Mouse (Mus musculus) midbrain, embryonic 11.5 days (tissue): ENCODE data around the gene Edn2. TPM values are rescaled to one million over a fixed set of nuclear protein-coding genes. Genes with fewer than 3 reads are reported as not detected.

Experiments
- ATAC-seq: fragments of 200-750 bp; cut with Nextera tagmentation; 2 replicates; pipeline ENCODE4 v1.8.0; 2017; ENCODE audit warnings: moderate TSS enrichment, moderate library complexity; ENCODE audit not compliant: low FRiP score
- DNase-seq: peaks from one replicate; pipeline ENCODE4 v3.0.0; 2015; ENCODE audit warnings: low spot score; ENCODE audit errors: missing footprints
- H3K27ac ChIP-seq: fragments of 300-500 bp; sonication (generic); 2 replicates; pipeline ENCODE4 v1.5.1; 2014; ENCODE audit warnings: low read depth, low read length
- H3K27me3 ChIP-seq: fragments of 300-500 bp; sonication (generic); 2 replicates; pipeline ENCODE4 v1.6.1; 2014; ENCODE audit warnings: mild to moderate bottlenecking, low read length, moderate library complexity, mixed read lengths; ENCODE audit not compliant: control insufficient read depth, insufficient read depth
- H3K36me3 ChIP-seq: fragments of 300-500 bp; sonication (generic); 2 replicates; pipeline ENCODE4 v1.6.1; 2014; ENCODE audit warnings: mild to moderate bottlenecking, low read length, moderate library complexity, mixed read lengths; ENCODE audit not compliant: control insufficient read depth, insufficient read depth
- H3K4me1 ChIP-seq: fragments of 300-500 bp; sonication (generic); 2 replicates; pipeline ENCODE4 v1.6.1; 2014; ENCODE audit warnings: low read length; ENCODE audit not compliant: control insufficient read depth, insufficient read depth
- H3K4me2 ChIP-seq: fragments of 300-500 bp; sonication (generic); 2 replicates; pipeline ENCODE4 v1.6.1; 2014; ENCODE audit warnings: mild to moderate bottlenecking, moderate library complexity
- H3K4me3 ChIP-seq: fragments of 300-500 bp; sonication (generic); 2 replicates; pipeline ENCODE4 v1.5.1; 2014; ENCODE audit warnings: low read depth, low read length
- H3K9ac ChIP-seq: fragments of 300-500 bp; sonication (generic); 2 replicates; pipeline ENCODE4 v1.6.1; 2014; ENCODE audit warnings: low read length
- H3K9me3 ChIP-seq: fragments of 300-500 bp; sonication (generic); 2 replicates; pipeline ENCODE4 v1.6.1; 2016; ENCODE audit warnings: low read length; ENCODE audit not compliant: control insufficient read depth
- WGBS: fragments of 180-500 bp; shearing (Covaris S2); extraction: QIAGEN DNeasy Blood & Tissue Kit; methylation state at CpG from one replicate; pipeline ENCODE4 v1.1.7; 2014; 5-methylcytosine and 5-hydroxymethylcytosine counted together
- polyA plus RNA-seq: library from polyadenylated mRNA; unstranded; fragments of >200 nt; fragmentation: Nextera tagmentation; extraction: Ambion mirVana; gene quantifications from 2 replicates; pipeline ENCODE4 v1.2.1, GENCODE M21; 2014

Edn2 gene
- polyA plus RNA-seq, 1 experiment from 2014 or later = not detected

- Histone ChIP-seq H3K27ac (no peak overlapping the region), H3K4me3 (no peak overlapping the region), H3K4me2 (no peak overlapping the region), H3K4me1 (no peaks in the 10 kb centered on the region), H3K9me3 (no peaks in the 10 kb centered on the region), H3K27me3 (peaks cover 4% of the 10 kb centered on the region), H3K36me3 (no peaks in the 10 kb centered on the region), H3K9ac (no peak overlapping the region)
- DNase-seq = peak; percentile 71
- no peak for ATAC-seq
- 62% methylated on average over 6 of the region's 6 CpGs for WGBS
These were observed 10.6 kb upstream of the Edn2 start for GRCm38 (mm10) chr4:120150345-120150920.

GRCm38 (mm10) chr4:120151906-120152305 lies 9.1 kb upstream of the Edn2 start:
- peaks cover 4% of the 10 kb centered on the region for H3K27me3 ChIP-seq
- no peaks in the 10 kb centered on the region for H3K36me3 ChIP-seq
- H3K27ac ChIP-seq = no peak overlapping the region
- H3K9ac ChIP-seq = no peak overlapping the region
- no peak overlapping the region for H3K4me2 ChIP-seq
- DNase-seq (no peak), ATAC-seq (no peak)
- H3K4me3 ChIP-seq = no peak overlapping the region
- no peaks in the 10 kb centered on the region for H3K9me3 ChIP-seq
- WGBS = 85% methylated on average over 6 of the region's 6 CpGs
- H3K4me1 ChIP-seq = no peaks in the 10 kb centered on the region

- Histone ChIP-seq H3K36me3 (no peaks in the 10 kb centered on the region), H3K27me3 (peaks cover 4% of the 10 kb centered on the region), H3K4me2 (no peak overlapping the region), H3K9me3 (no peaks in the 10 kb centered on the region), H3K9ac (no peak overlapping the region), H3K27ac (no peak overlapping the region), H3K4me1 (no peaks in the 10 kb centered on the region), H3K4me3 (no peak overlapping the region)
- DNase-seq (no peak), ATAC-seq (no peak)
- WGBS = 74% methylated on average over 4 of the region's 4 CpGs
These were observed 8.4 kb upstream of the Edn2 start for GRCm38 (mm10) chr4:120152648-120153047.

GRCm38 (mm10) chr4:120153736-120154135 lies 7.3 kb upstream of the Edn2 start:
- H3K4me2 ChIP-seq = no peak overlapping the region
- DNase-seq = no peak
- 88% methylated on average over 3 of the region's 3 CpGs for WGBS
- no peak overlapping the region for H3K4me3 ChIP-seq
- H3K9me3 ChIP-seq = no peaks in the 10 kb centered on the region
- H3K27me3 ChIP-seq = peaks cover 4% of the 10 kb centered on the region
- no peak overlapping the region for H3K27ac ChIP-seq
- H3K36me3 ChIP-seq = no peaks in the 10 kb centered on the region
- peaks cover 3% of the 10 kb centered on the region; the same call in 1 of the 2 replicates for H3K4me1 ChIP-seq
- ATAC-seq = no peak
- no peak overlapping the region for H3K9ac ChIP-seq

GRCm38 (mm10) chr4:120158714-120159310 lies 2.2 kb upstream of the Edn2 start:
- no peak overlapping the region for H3K4me2 ChIP-seq
- peak overlapping the region; percentile 27; the same call in 1 of the 2 replicates for H3K9ac ChIP-seq
- no peak overlapping the region for H3K27ac ChIP-seq
- H3K36me3 ChIP-seq = no peaks in the 10 kb centered on the region
- H3K9me3 ChIP-seq = no peaks in the 10 kb centered on the region
- H3K27me3 ChIP-seq = no peaks in the 10 kb centered on the region; the same call in 1 of the 2 replicates
- H3K4me1 ChIP-seq = peaks cover 9% of the 10 kb centered on the region; the same call in 1 of the 2 replicates
- DNase-seq (peak; percentile 82), ATAC-seq (no peak)
- H3K4me3 ChIP-seq = no peak overlapping the region
- 29% methylated on average over 5 of the region's 5 CpGs for WGBS

GRCm38 (mm10) chr4:120162586-120162985 lies 1.6 kb downstream of the Edn2 start:
- DNase-seq = peak; percentile 12
- Histone ChIP-seq H3K27me3 (no peaks in the 10 kb centered on the region), H3K9ac (no peak overlapping the region), H3K4me1 (peaks cover 9% of the 10 kb centered on the region; the same call in 1 of the 2 replicates), H3K4me2 (no peak overlapping the region), H3K9me3 (no peaks in the 10 kb centered on the region), H3K4me3 (no peak overlapping the region), H3K36me3 (no peaks in the 10 kb centered on the region), H3K27ac (no peak overlapping the region)
- ATAC-seq = no peak
- WGBS = 77% methylated on average over 8 of the region's 8 CpGs

- no peak overlapping the region for H3K27ac ChIP-seq
- DNase-seq (peak; percentile 45), ATAC-seq (no peak)
- no peaks in the 10 kb centered on the region for H3K27me3 ChIP-seq
- no peaks in the 10 kb centered on the region for H3K9me3 ChIP-seq
- WGBS = 80% methylated on average over 11 of the region's 11 CpGs
- H3K4me1 ChIP-seq = peaks cover 9% of the 10 kb centered on the region; the same call in 1 of the 2 replicates
- H3K4me3 ChIP-seq = no peak overlapping the region
- H3K9ac ChIP-seq = no peak overlapping the region
- H3K36me3 ChIP-seq = no peaks in the 10 kb centered on the region
- H3K4me2 ChIP-seq = no peak overlapping the region
These were observed 2.2 kb downstream of the Edn2 start for GRCm38 (mm10) chr4:120163242-120163641.

- no peak for DNase-seq
- ATAC-seq = no peak
- Histone ChIP-seq H3K4me1 (no peaks in the 10 kb centered on the region; the same call in none of the 2 replicates), H3K27ac (no peak overlapping the region), H3K9ac (no peak overlapping the region), H3K27me3 (no peaks in the 10 kb centered on the region), H3K36me3 (no peaks in the 10 kb centered on the region), H3K4me2 (no peak overlapping the region), H3K9me3 (no peaks in the 10 kb centered on the region), H3K4me3 (no peak overlapping the region)
- WGBS = 90% methylated on average over 5 of the region's 5 CpGs
These were observed 3.3 kb downstream of the Edn2 start for GRCm38 (mm10) chr4:120164316-120164715.

GRCm38 (mm10) chr4:120167778-120168177 lies 6.8 kb downstream of the Edn2 start:
- no peaks in the 10 kb centered on the region for H3K9me3 ChIP-seq
- ATAC-seq (no peak), DNase-seq (peak; percentile 47)
- H3K27ac ChIP-seq = no peak overlapping the region
- H3K27me3 ChIP-seq = no peaks in the 10 kb centered on the region
- H3K36me3 ChIP-seq = no peaks in the 10 kb centered on the region
- 92% methylated on average over 6 of the region's 6 CpGs for WGBS
- H3K4me1 ChIP-seq = peaks cover 2% of the 10 kb centered on the region
- H3K4me2 ChIP-seq = no peak overlapping the region
- no peak overlapping the region for H3K9ac ChIP-seq
- H3K4me3 ChIP-seq = no peak overlapping the region
